Mouse (Mus musculus) hindbrain, embryonic 14.5 days (tissue): ENCODE results near the gene Armc5. TPM values are rescaled to one million over a fixed set of nuclear protein-coding genes. Genes with fewer than 3 reads are reported as not detected.

Experiments
- ATAC-seq: fragments of 200-750 bp; cut with Nextera tagmentation; 2 replicates; pipeline ENCODE4 v1.8.0; 2017; ENCODE audit warnings: moderate number of reproducible peaks, mild to moderate bottlenecking, moderate TSS enrichment, moderate library complexity; ENCODE audit not compliant: low FRiP score
- DNase-seq: peaks from one replicate; pipeline ENCODE4 v3.0.0-alpha.2; 2015; ENCODE audit warnings: low spot score
- H3K27ac ChIP-seq: fragments of 300-500 bp; sonication (generic); 2 replicates; pipeline ENCODE4 v1.5.1; 2014; ENCODE audit warnings: mild to moderate bottlenecking, moderate library complexity
- H3K27me3 ChIP-seq: fragments of 300-500 bp; sonication (generic); 2 replicates; pipeline ENCODE4 v1.6.1; 2014; ENCODE audit warnings: mild to moderate bottlenecking, low read length, mixed read lengths; ENCODE audit not compliant: control insufficient read depth, insufficient read depth
- H3K36me3 ChIP-seq: fragments of 300-500 bp; sonication (generic); replicated peaks from 2 replicates; pipeline ENCODE4 v1.6.1; 2014; ENCODE audit not compliant: control insufficient read depth, insufficient read depth
- H3K4me1 ChIP-seq: fragments of 300-500 bp; sonication (generic); replicated peaks from 2 replicates; pipeline ENCODE4 v1.6.1; 2014; ENCODE audit warnings: antibody characterized with exemption, low read length, mixed read lengths; ENCODE audit not compliant: control insufficient read depth, insufficient read depth
- H3K4me2 ChIP-seq: fragments of 300-500 bp; sonication (generic); replicated peaks from 2 replicates; pipeline ENCODE4 v1.6.1; 2014; ENCODE audit warnings: mild to moderate bottlenecking, moderate library complexity
- H3K4me3 ChIP-seq: fragments of 300-500 bp; sonication (generic); replicated peaks from 2 replicates; pipeline ENCODE4 v1.5.1; 2014; ENCODE audit warnings: mild to moderate bottlenecking, low read length
- H3K9ac ChIP-seq: fragments of 300-500 bp; sonication (generic); 2 replicates; pipeline ENCODE4 v1.6.1; 2014
- H3K9me3 ChIP-seq: fragments of 300-500 bp; sonication (generic); 2 replicates; pipeline ENCODE4 v1.6.1; 2016; ENCODE audit warnings: low read length; ENCODE audit not compliant: control insufficient read depth
- WGBS: fragments of 180-500 bp; shearing (Covaris S2); extraction: QIAGEN DNeasy Blood & Tissue Kit; methylation state at CpG from one replicate; pipeline ENCODE4 v1.1.7; 2014; 5-methylcytosine and 5-hydroxymethylcytosine counted together
- polyA plus RNA-seq: library from polyadenylated mRNA; unstranded; fragments of >200 nt; fragmentation: Nextera tagmentation; extraction: Ambion mirVana; gene quantifications from 2 replicates; pipeline ENCODE4 v1.2.1, GENCODE M21; 2014

The Armc5 gene
- polyA plus RNA-seq, 1 experiment from 2014 or later, result 10.7 TPM

- no peak for DNase-seq
- Histone ChIP-seq H3K9ac (no peak overlapping the region), H3K27me3 (no peaks in the 10 kb centered on the region), H3K9me3 (no peaks in the 10 kb centered on the region), H3K27ac (no peak overlapping the region), H3K4me3 (no peak overlapping the region), H3K36me3 (peaks cover 48% of the 10 kb centered on the region), H3K4me1 (peaks cover 16% of the 10 kb centered on the region; the same call in 1 of the 2 replicates), H3K4me2 (no peak overlapping the region)
- 93% methylated on average over 16 of the region's 16 CpGs for WGBS
- no peak for ATAC-seq
Observed at GRCm38 (mm10) chr7:128242331-128242730, 5.2 kb downstream of the Armc5 start.

DNA sequence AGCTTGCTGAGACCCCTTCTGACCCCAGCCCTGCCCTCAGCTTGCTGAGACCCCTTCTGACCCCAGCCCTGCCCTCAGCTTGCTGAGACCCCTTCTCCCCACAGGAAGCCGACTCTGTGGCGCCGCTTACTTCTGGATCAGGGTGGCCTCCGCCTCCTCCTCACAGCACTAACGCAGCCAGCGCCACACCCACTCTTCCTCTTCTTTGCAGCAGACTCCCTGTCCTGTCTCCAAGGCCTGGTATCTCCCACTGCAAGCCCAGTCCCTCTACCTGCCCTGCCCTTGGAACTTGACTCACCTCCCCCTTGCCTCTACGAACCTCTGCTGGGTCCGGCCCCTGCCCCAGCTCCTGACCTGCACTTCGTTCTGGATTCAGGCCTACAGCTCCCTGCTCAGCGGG, 6.8 kb downstream of the Armc5 start:
- H3K4me1 ChIP-seq, result peaks cover 12% of the 10 kb centered on the region; the same call in 1 of the 2 replicates
- H3K27me3 ChIP-seq, result no peaks in the 10 kb centered on the region
- H3K9me3 ChIP-seq, result no peaks in the 10 kb centered on the region
- H3K36me3 ChIP-seq, result peaks cover 48% of the 10 kb centered on the region
- no peak overlapping the region for H3K27ac ChIP-seq
- no peak overlapping the region for H3K9ac ChIP-seq
- no peak overlapping the region for H3K4me2 ChIP-seq
- ATAC-seq, result no peak
- DNase-seq, result no peak
- WGBS, result 42% methylated on average over 10 of the region's 10 CpGs
- H3K4me3 ChIP-seq, result no peak overlapping the region

DNA sequence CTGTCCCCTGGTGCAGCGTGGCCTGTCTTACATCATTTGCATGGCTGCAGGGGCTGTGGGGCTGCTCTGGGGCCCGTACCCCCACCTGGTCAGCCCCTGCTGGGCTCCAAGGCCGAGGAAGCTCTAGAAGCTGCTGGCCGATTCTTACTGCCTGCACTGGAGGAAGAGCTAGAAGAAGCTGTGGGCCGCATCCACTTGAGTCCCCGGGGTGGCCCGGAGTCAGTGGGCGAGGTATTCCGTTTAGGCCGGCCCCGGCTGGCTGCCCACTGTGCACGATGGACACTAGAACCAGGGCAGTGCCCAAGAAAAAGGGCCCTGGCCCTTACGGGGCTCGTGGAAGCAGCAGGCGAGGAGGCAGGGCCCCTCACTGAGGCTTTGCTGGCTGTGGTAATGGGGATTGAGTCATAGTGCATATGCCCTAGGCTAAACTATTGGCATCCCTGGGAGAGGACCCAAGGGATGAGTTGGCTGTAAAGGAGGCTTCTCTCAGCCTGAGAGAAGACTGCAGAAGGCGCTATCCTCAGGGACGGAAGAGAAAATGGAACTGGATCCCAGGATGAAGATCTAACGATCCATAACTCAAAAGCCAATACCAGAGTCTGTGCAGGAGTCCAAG, 7.4 kb downstream of the Armc5 start:
- H3K4me2 ChIP-seq, result no peak overlapping the region
- H3K9ac ChIP-seq, result no peak overlapping the region
- peaks cover 48% of the 10 kb centered on the region for H3K36me3 ChIP-seq
- 81% methylated on average over 18 of the region's 18 CpGs for WGBS
- no peak for DNase-seq
- no peaks in the 10 kb centered on the region for H3K27me3 ChIP-seq
- no peak for ATAC-seq
- peaks cover 6% of the 10 kb centered on the region; the same call in 1 of the 2 replicates for H3K4me1 ChIP-seq
- no peaks in the 10 kb centered on the region for H3K9me3 ChIP-seq
- H3K4me3 ChIP-seq, result no peak overlapping the region
- H3K27ac ChIP-seq, result no peak overlapping the region

GRCm38 (mm10) chr7:128245547-128245946, 8.4 kb downstream of the Armc5 start:
- H3K27ac ChIP-seq, result no peak overlapping the region
- H3K27me3 ChIP-seq, result no peaks in the 10 kb centered on the region
- peaks cover 5% of the 10 kb centered on the region; the same call in 1 of the 2 replicates for H3K4me1 ChIP-seq
- DNase-seq, result no peak
- no peak overlapping the region for H3K4me3 ChIP-seq
- WGBS, result 73% methylated on average over 4 of the region's 4 CpGs
- H3K4me2 ChIP-seq, result no peak overlapping the region
- H3K9me3 ChIP-seq, result no peaks in the 10 kb centered on the region
- peaks cover 41% of the 10 kb centered on the region for H3K36me3 ChIP-seq
- no peak overlapping the region for H3K9ac ChIP-seq
- no peak for ATAC-seq

DNA sequence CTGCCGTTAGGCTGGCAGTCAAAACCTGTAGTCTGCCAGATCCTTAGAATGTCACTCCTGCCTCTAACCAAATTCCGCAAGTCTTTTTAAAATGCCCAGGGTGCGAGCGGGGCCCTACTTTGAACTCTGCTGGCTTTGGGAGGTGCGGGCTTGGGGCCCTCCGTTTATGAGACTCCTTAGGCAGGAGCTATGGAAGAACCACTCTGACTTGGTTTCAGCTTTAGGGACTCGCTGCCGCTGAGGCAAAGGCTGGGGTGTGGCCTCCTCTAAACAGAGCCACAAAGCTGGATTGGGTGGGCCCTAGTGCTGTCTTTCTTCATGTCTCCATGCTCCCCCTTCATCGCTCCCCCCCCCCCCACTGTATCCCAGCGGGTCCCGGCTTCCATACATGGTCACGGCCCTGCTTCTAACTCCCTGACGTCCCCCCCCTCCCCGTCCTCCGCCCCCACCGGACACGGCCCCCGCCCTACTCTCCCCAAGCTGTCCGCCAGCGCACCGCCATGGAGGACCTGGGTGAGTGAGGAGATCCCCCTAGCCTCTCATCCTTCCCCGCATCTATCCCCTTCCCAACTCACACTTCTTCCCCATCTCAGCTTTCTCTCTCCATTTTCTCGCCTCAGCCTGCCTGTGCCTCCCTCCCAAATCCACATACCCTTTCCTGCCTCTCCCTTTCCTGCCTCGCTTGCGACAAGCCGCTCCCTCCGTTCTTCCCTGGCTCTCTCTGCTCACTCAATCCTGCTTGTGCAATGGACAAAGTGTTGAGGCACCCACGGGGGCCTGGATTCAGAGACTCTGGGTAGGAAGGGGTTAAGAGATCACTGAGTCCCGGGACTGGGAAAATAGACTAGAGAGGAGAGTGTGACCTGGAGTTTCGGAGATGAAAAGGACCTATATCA, 9.6 kb downstream of the Armc5 start, which contains the start of gene Tgfb1i1:
Gene Tgfb1i1 (plus strand): TSS at position 317 of the 896 bp plus-strand sequence.
- Histone ChIP-seq H3K4me2 (peak within 1 kb of the TSS; percentile 48), H3K9ac (peak within 1 kb of the TSS; percentile 40), H3K27ac (peak within 1 kb of the TSS; percentile 53), H3K36me3 (peaks cover 31% of the 10 kb centered on the region), H3K27me3 (no peaks in the 10 kb centered on the region), H3K4me1 (peaks cover 5% of the 10 kb centered on the region; the same call in 1 of the 2 replicates), H3K9me3 (no peaks in the 10 kb centered on the region), H3K4me3 (peak within 1 kb of the TSS; percentile 28)
- DNase-seq, result peak; percentile 34
- 2% methylated on average over 28 of the region's 30 CpGs for WGBS
- ATAC-seq, result peak; percentile 62

GRCm38 (mm10) chr7:128247443-128247842, 10.3 kb downstream of the Armc5 start:
- 1% methylated on average over 13 of the region's 13 CpGs for WGBS
- no peaks in the 10 kb centered on the region for H3K9me3 ChIP-seq
- H3K9ac ChIP-seq, result peak overlapping the region; percentile 40
- peak; percentile 93 for DNase-seq
- no peaks in the 10 kb centered on the region for H3K27me3 ChIP-seq
- peak overlapping the region; percentile 53 for H3K27ac ChIP-seq
- peaks cover 10% of the 10 kb centered on the region for H3K4me1 ChIP-seq
- H3K4me3 ChIP-seq, result peak overlapping the region; percentile 28
- peaks cover 24% of the 10 kb centered on the region for H3K36me3 ChIP-seq
- peak overlapping the region; percentile 48 for H3K4me2 ChIP-seq
- ATAC-seq, result peak; percentile 83

GRCm38 (mm10) chr7:128248081-128249042, 11.2 kb downstream of the Armc5 start:
- Histone ChIP-seq H3K9ac (no peak overlapping the region), H3K4me3 (0 out of 2 replicates have a peak overlapping the region, but pooled peaks have one; percentile 28)
- 81% methylated on average over 10 of the region's 10 CpGs for WGBS

GRCm38 (mm10) chr7:128249998-128250397, 12.9 kb downstream of the Armc5 start:
- H3K4me1 ChIP-seq, result peaks cover 14% of the 10 kb centered on the region
- H3K9ac ChIP-seq, result no peak overlapping the region
- WGBS, result 86% methylated on average over 5 of the region's 5 CpGs
- no peaks in the 10 kb centered on the region for H3K9me3 ChIP-seq
- H3K4me2 ChIP-seq, result no peak overlapping the region
- no peaks in the 10 kb centered on the region for H3K27me3 ChIP-seq
- H3K36me3 ChIP-seq, result peaks cover 3% of the 10 kb centered on the region; the same call in 1 of the 2 replicates
- ATAC-seq, result no peak
- no peak overlapping the region for H3K4me3 ChIP-seq
- H3K27ac ChIP-seq, result no peak overlapping the region
- no peak for DNase-seq

More at GRCm38 (mm10) chr7:128248081-128249042, 11.2 kb downstream of the Armc5 start:
- no peak overlapping the region for H3K27ac ChIP-seq
- H3K4me2 ChIP-seq, result peak overlapping the region; percentile 48
- DNase-seq (no peak), ATAC-seq (no peak)
- no peaks in the 10 kb centered on the region for H3K27me3 ChIP-seq
- H3K36me3 ChIP-seq, result peaks cover 15% of the 10 kb centered on the region
- H3K4me1 ChIP-seq, result peaks cover 14% of the 10 kb centered on the region
- no peaks in the 10 kb centered on the region for H3K9me3 ChIP-seq
